Mouse (Mus musculus) T-helper 1 cell (primary cell): Measurements from ENCODE around the gene Ncbp3.

ENCODE experiments used
- in situ Hi-C: fragments of 300-600 bp; cut with MboI, MseI; formaldehyde crosslinking; loops from one replicate; pipeline ENCODE4 v1.15.1; 2025; ENCODE audit warnings: high pct_unique_total_duplicates

Ncbp3 gene

DNA sequence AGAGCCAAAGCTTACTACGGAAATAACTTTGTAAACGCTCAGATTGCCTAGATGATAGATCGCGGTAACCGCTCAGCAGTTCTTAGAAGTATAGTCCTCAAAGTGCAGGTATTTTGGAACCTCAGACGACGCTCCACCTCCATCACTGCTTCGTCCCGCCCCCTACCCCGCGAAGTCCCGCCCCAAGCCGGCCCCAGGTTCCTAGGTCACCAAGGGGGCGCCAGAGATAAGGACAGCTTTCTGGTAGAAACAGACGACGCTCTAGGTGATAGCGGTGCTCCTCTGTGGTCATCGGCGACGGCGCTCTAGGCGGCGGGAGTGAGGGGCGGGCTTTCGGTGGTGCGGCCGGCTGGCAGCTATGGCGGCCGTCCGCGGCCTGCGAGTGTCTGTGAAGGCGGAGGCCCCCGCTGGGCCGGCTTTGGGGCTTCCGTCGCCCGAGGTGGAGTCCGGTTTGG lies at the start of gene Ncbp3:
TSS of gene Ncbp3 (plus strand) at position 242 of the 455 bp plus-strand sequence.
- in situ Hi-C loops = loop anchor here (10.0 kb wide), 1 partner anchor 473 kb away; no protein-coding TSS in a partner anchor

DNA sequence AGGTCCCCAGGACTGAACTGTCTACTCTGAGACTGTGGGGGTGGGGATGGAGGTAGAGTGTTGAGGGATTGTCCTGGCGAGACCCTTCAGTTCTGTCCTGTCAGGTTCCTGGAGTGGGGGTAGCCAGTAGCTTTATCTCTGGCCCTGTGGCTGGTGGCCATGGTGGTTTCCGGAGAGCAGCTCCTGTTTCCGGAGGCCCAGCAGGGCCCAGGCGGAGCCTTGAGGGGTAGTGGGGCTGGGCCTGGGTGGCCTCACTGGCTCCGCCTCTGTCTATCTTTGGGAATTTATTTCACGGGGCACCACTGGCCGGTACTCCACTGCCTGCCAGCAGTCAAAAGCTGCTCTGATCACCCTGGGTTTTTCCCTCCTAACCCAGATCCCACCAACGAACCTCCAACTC lies 48.8 kb upstream of the Ncbp3 start, which contains the start of gene P2rx1:
TSS of gene P2rx1 (plus strand) at position 333 of the 400 bp plus-strand sequence.
- in situ Hi-C loops = no loop called here

DNA sequence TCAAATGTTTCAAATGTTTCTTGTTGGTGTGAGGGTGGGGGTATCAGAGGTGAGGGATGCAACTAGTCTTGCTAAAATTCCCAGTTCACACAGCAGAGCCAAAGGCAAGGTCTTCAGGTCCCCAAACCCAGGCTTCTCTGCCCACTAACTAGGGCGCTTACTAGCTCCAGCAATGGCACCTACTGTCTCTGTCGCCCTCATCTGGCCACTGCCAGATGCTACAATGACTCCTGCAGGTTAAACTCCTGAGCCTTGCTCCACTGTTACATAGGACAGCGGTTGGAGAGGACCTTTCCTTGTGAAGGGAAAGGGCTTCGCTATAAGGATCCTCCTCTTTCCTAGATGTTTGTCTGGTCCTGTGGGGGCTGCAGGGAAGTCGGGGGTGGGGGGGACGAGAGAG lies 46.6 kb upstream of the Ncbp3 start:
- in situ Hi-C loops = loop anchor here (10.0 kb wide), 1 partner anchor 86 kb away; no protein-coding TSS in a partner anchor

DNA sequence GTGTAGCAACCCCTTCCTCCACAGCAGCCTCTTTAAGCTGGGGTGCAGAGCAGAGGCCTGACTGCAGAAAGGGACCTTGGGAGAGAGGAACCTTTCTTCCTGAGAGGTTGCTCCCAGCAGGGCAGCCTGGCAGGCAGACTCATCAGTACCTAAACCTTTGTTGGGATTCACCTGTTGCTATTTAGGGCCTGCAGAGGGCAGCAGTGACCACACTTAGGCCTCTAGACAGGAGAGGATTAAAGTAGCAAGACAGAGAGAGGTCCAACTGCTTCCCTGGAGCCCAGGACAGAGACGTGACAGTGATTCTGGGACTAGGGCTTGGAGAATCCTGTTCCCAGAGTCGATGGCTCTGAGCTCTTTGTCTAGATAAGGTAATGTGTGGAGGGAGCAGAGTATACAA lies 41.2 kb upstream of the Ncbp3 start:
- in situ Hi-C loops = loop anchor here (10.0 kb wide), 1 partner anchor 92 kb away; no protein-coding TSS in a partner anchor

- in situ Hi-C loops = loop anchor here (10.0 kb wide), 1 partner anchor 92 kb away; no protein-coding TSS in a partner anchor
These were observed 40.5 kb upstream of the Ncbp3 start for GRCm38 (mm10) chr11:73007113-73007512.

- in situ Hi-C loops = loop anchor here (10.0 kb wide), 1 partner anchor 93 kb away; no protein-coding TSS in a partner anchor
These were observed 39.7 kb upstream of the Ncbp3 start for GRCm38 (mm10) chr11:73007698-73008481.

GRCm38 (mm10) chr11:73008826-73009225 lies 38.8 kb upstream of the Ncbp3 start:
- in situ Hi-C loops = loop anchor here (10.0 kb wide), 1 partner anchor 94 kb away; no protein-coding TSS in a partner anchor

- in situ Hi-C loops = loop anchor here (5.0 to 10.0 kb wide), 2 partner anchors 95 to 98 kb away; no protein-coding TSS in a partner anchor
These were observed 37.9 kb upstream of the Ncbp3 start for GRCm38 (mm10) chr11:73009531-73010274.

DNA sequence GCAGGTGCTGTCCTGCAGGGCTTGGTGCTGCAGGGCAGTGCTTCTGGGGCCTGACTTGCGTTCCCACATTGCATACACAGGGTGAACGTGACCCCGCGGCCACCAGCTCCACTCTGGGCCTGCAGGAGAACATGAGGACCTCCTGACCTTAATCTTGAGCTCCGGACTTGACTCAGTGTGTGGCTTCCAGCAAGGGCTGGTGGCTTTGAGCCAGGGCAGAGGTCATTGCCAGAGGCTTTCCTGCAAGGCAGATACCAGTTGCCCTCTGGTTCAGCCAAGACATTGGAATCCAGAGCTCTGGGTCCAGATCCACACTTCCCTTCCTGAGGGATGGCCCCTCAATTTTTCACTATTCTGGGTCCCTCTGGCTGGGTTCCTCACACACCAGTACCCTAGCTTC lies 33.6 kb upstream of the Ncbp3 start:
- in situ Hi-C loops = loop anchor here (5.0 kb wide), 1 partner anchor 93 kb away; no protein-coding TSS in a partner anchor

- in situ Hi-C loops = loop anchor here (5.0 kb wide), 1 partner anchor 92 kb away; no protein-coding TSS in a partner anchor
These were observed 32.7 kb upstream of the Ncbp3 start for GRCm38 (mm10) chr11:73014831-73015344.

DNA sequence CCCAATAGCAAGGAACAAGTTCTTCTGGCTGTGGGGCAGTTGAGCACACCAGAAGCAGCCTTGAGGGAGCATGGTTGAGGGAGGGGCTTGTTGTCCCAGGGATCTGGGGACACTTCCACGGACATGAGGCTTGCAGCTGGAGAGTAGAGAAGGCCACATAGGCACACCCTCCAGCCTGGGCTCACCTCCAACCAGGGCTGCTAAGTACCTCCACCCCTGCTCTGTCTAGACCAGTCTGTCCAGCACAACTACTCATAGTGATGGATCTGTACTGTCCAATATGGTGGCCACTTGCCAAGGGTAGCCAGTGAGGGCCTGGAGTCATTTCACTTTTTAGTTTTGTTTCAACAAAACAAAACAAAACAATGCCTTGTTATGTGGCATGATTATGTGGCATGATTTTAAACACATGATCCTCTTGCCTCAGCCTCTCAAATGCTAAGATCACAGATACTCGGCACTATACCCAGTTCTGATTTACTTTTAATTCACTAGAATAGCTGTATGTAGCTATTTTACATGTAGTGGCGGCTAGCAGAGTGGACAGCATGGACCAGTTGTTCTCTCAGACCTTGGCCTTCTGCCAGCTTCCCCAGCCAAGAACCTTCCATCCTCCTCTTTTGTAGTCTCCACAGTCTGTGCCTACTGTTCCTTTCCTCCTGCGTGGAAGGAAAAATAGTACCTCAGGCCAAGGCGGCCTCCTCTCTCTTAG lies 32.0 kb upstream of the Ncbp3 start:
- in situ Hi-C loops = no loop called here

- in situ Hi-C loops = no loop called here
These were observed 31.5 kb upstream of the Ncbp3 start for GRCm38 (mm10) chr11:73016103-73016420.

GRCm38 (mm10) chr11:73018471-73019146 lies 29.0 kb upstream of the Ncbp3 start, which contains the start of gene Camkk1:
Camkk1 (plus strand) TSS chr11:73019008.
- in situ Hi-C loops = no loop called here

DNA sequence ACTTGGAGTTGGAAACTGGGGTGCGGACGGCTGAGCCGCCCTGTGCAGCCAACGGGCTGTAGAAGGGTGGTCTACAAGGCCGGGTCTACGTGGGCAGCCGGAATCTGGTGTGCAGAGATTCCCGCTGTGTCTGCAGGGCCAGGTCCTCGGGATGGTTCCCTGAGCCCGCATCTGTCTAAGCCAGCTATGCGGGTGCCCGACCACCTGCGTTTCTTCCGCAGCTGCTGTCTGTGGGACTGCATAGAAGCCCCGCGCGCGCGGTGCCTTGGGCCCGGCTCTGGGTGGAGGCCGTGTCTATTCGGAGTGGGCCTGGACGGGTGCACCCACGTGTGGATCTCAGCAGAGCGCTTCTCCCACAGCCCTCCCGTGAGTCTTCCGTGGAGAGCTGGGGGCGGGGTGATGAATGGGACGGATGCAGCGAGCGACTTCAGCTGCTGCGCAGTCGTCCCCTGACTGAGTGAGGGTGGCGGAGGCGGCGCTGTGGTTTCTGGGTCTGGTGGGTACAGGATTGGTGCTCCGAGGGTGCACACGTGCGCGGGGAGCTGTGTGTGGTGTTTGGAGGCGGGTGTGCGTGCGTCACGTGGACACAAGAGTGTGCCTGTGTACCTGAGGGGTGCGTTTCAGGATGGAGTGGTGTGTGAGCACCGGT lies 28.3 kb upstream of the Ncbp3 start:
- in situ Hi-C loops = no loop called here

DNA sequence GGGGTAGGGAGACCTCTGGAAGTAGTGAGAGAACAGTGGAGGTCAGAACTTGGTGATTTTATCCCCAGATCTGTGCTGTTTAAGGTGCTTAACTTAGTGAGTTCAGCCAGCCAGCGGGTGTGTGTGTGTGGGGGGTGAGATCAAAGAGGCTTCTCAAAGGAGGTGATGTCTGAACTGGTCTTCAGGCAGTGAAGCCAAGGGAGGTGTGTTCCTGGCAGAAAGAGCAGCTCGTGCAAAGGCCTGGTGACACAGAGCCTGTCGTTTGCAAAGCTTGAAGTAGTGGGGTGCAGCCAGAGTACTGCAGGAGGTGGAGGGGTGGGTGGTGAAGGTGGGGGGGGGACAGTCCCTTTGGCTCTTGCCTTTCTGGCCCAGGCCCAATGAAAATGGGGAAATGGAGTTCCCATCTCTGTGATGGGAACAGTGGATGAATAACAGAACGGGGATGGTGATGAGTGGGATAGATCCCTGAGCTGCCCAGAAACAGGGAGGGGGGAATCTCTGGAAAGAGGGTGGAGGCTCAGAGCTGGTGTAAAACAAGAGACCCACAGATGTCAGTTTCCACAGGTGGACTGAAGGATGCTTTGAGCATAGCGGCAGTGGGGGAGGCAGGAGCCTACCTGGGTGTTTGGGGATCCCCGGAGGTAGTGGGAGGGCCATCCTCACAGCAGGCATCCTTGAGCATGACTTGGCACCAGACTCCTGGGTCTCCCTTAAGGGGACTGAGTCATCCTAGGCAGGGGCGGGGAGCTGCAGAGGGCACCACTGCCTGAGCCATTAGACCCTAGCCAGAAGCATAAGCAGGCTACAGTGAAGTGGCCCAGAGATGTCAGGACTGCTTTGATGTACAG lies 26.4 kb upstream of the Ncbp3 start:
- in situ Hi-C loops = no loop called here

GRCm38 (mm10) chr11:73023099-73023498 lies 24.5 kb upstream of the Ncbp3 start:
- in situ Hi-C loops = no loop called here

DNA sequence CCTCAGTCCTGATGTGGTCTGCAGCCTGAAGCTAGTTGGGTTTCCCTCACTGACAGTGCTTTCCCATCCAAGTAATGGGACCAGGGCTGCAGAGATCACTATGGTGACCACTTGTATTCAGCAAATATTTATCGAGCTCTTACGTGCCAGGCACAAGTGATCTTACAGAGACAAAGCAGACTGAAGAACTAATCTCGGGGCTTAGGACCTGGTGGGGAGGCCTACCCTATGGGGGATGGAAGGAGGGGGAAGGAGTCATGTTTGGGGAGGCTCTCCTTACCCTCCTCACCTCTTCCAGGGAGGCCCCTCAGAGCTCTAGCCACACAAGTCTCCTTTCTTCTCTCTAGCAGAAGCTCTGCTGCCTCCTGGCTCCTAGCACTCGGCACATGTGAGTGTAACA lies 23.8 kb upstream of the Ncbp3 start:
- in situ Hi-C loops = no loop called here

DNA sequence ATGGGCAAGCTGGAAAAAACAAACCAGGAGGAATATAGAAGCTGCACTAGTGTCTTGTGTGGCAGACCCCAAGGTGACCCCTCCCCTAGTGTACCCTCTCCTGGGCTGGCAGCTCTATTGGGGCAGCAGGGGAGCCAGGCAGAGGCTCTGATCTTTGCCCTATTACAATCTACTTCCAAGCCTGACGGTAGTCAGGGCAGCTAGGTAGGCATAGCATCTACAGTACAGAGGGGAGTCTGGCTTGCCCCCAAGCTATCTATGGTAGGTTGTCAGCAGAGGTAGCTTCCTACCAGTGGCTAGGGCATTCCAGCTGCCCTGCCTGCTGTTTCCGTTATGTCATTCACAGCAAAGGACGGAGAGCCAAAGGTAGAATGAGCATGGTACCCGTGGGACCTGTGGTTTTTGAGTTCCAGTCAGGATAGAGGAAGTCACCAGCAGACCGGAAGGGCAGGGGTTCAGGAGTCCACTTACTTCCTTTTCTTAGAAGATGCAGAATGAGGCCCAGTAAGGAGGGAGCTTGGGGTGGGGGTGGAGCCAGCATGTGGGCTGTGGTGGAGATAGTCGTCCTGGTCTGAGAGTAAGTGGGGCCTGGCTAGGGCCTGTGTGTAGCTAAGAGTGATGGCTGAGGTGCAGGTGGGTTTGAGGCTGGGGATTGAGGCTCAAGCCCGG lies 23.2 kb upstream of the Ncbp3 start:
- in situ Hi-C loops = no loop called here

GRCm38 (mm10) chr11:73026961-73027360 lies 20.6 kb upstream of the Ncbp3 start:
- in situ Hi-C loops = no loop called here
